Mouse (Mus musculus): ENCODE results near the gene Aff3.
"Not testable (repeated sequence)": the region's sequence is repeated elsewhere in the genome, so short reads cannot be mapped to it uniquely, and the experiment has no call there.

Gene Aff3

GRCm38 (mm10) chr1:38439751-38440470 lies 224.8 kb downstream of the Aff3 start:
- DNase-seq (ENCODE audit: low read depth, low spot score): peak; percentile 43

- DNase-seq (ENCODE audit: low read depth, low spot score): no peak
These were observed 226.3 kb downstream of the Aff3 start for GRCm38 (mm10) chr1:38438447-38438846.

- DNase-seq (ENCODE audit: low read depth, low spot score): no peak
These were observed 227.1 kb downstream of the Aff3 start for GRCm38 (mm10) chr1:38437671-38438070.

GRCm38 (mm10) chr1:38436471-38437340 lies 228.0 kb downstream of the Aff3 start:
- DNase-seq (ENCODE audit: low read depth, low spot score): peak; percentile 43

- not testable (repeated sequence) for DNase-seq (ENCODE audit: low read depth, low spot score)
These were observed 234.4 kb downstream of the Aff3 start for GRCm38 (mm10) chr1:38430311-38430710.

GRCm38 (mm10) chr1:38428708-38429683 lies 235.8 kb downstream of the Aff3 start:
- DNase-seq (ENCODE audit: low read depth, low spot score): no peak

GRCm38 (mm10) chr1:38422921-38423320 lies 241.8 kb downstream of the Aff3 start:
- no peak for DNase-seq (ENCODE audit: low read depth, low spot score)

GRCm38 (mm10) chr1:38419331-38419730 lies 245.4 kb downstream of the Aff3 start:
- no peak for DNase-seq (ENCODE audit: low read depth, low spot score)

- no peak for DNase-seq (ENCODE audit: low read depth, low spot score)
These were observed 246.3 kb downstream of the Aff3 start for GRCm38 (mm10) chr1:38418181-38419032.

GRCm38 (mm10) chr1:38417196-38417595 lies 247.6 kb downstream of the Aff3 start:
- no peak for DNase-seq (ENCODE audit: low read depth, low spot score)

- no peak for DNase-seq (ENCODE audit: low read depth, low spot score)
These were observed 249.2 kb downstream of the Aff3 start for GRCm38 (mm10) chr1:38415511-38415910.

GRCm38 (mm10) chr1:38411106-38411505 lies 253.6 kb downstream of the Aff3 start:
- no peak for DNase-seq (ENCODE audit: low read depth, low spot score)

- DNase-seq (ENCODE audit: low read depth, low spot score): no peak
These were observed 254.3 kb downstream of the Aff3 start for GRCm38 (mm10) chr1:38410457-38410856.

- no peak for DNase-seq (ENCODE audit: low read depth, low spot score)
These were observed 256.5 kb downstream of the Aff3 start for GRCm38 (mm10) chr1:38408241-38408640.

GRCm38 (mm10) chr1:38403781-38404180 lies 261.0 kb downstream of the Aff3 start:
- no peak for DNase-seq (ENCODE audit: low read depth, low spot score)

- DNase-seq (ENCODE audit: low read depth, low spot score): no peak
These were observed 262.9 kb downstream of the Aff3 start for GRCm38 (mm10) chr1:38401856-38402255.

- DNase-seq (ENCODE audit: low read depth, low spot score): no peak
These were observed 265.5 kb downstream of the Aff3 start for GRCm38 (mm10) chr1:38399269-38399668.

- DNase-seq (ENCODE audit: low read depth, low spot score): no peak
These were observed 266.2 kb downstream of the Aff3 start for GRCm38 (mm10) chr1:38398566-38398965.

GRCm38 (mm10) chr1:38395194-38395681 lies 269.5 kb downstream of the Aff3 start:
- DNase-seq (ENCODE audit: low read depth, low spot score): no peak

GRCm38 (mm10) chr1:38394493-38394892 lies 270.3 kb downstream of the Aff3 start:
- DNase-seq (ENCODE audit: low read depth, low spot score): no peak
